Mouse (Mus musculus) layer of hippocampus, postnatal 36 days (tissue): ENCODE data around the gene Mmgt2. TPM values are rescaled to one million over a fixed set of nuclear protein-coding genes. Genes with fewer than 3 reads are reported as not detected.

Source experiments
- DNase-seq, 2 experiments: peaks; one replicate each; pipeline ENCODE4 v3.0.0; 2022
- total RNA-seq, 2 experiments: library from RNA; stranded (reverse); gene quantifications; 2 replicates each; pipeline ENCODE4 v1.2.3; 2021

The Mmgt2 gene
- total RNA-seq, 2 experiments from 2014 or later: 16.5 to 17.1 TPM

GRCm38 (mm10) chr11:62621586-62622283 is 26.7 kb upstream of the Mmgt2 start:
- no peak for DNase-seq

GRCm38 (mm10) chr11:62622850-62623249 is 25.6 kb upstream of the Mmgt2 start:
- DNase-seq: no peak

- DNase-seq: peak; percentile 77 to 78
Measured at GRCm38 (mm10) chr11:62624341-62625291, 23.8 kb upstream of the Mmgt2 start.

GRCm38 (mm10) chr11:62629352-62630224 is 18.9 kb upstream of the Mmgt2 start:
- no peak for DNase-seq

GRCm38 (mm10) chr11:62630225-62630821 is 18.1 kb upstream of the Mmgt2 start:
- DNase-seq: no peak

- no peak for DNase-seq
Measured at GRCm38 (mm10) chr11:62631138-62631537, 17.3 kb upstream of the Mmgt2 start.

- no peak for DNase-seq
Measured at GRCm38 (mm10) chr11:62635406-62635805, 13.1 kb upstream of the Mmgt2 start.

GRCm38 (mm10) chr11:62636105-62636839 is 12.2 kb upstream of the Mmgt2 start:
- DNase-seq: no peak

- DNase-seq: no peak
Measured at GRCm38 (mm10) chr11:62636840-62637221, 11.6 kb upstream of the Mmgt2 start.

GRCm38 (mm10) chr11:62637401-62637800 is 11.1 kb upstream of the Mmgt2 start:
- DNase-seq: no peak

GRCm38 (mm10) chr11:62637806-62638205 is 10.7 kb upstream of the Mmgt2 start:
- no peak for DNase-seq

GRCm38 (mm10) chr11:62638402-62638801 is 10.1 kb upstream of the Mmgt2 start:
- DNase-seq: no peak

- DNase-seq: no peak
Measured at GRCm38 (mm10) chr11:62640378-62640777, 8.1 kb upstream of the Mmgt2 start.

GRCm38 (mm10) chr11:62642023-62642844 is 6.2 kb upstream of the Mmgt2 start:
- DNase-seq: no peak

GRCm38 (mm10) chr11:62643011-62643631 is 5.3 kb upstream of the Mmgt2 start:
- no peak for DNase-seq

GRCm38 (mm10) chr11:62643681-62644363 is 4.6 kb upstream of the Mmgt2 start:
- no peak for DNase-seq

GRCm38 (mm10) chr11:62644602-62645336 is 3.7 kb upstream of the Mmgt2 start:
- no peak for DNase-seq

GRCm38 (mm10) chr11:62645337-62645675 is 3.2 kb upstream of the Mmgt2 start:
- no peak for DNase-seq
